Mouse (Mus musculus) heart, adult 2 months (tissue): ENCODE data around the gene Gdpgp1.

ENCODE experiments used
- CTCF ChIP-seq: fragments of 200-600 bp; IDR thresholded peaks from 2 replicates; pipeline ENCODE4 v1.8.1; 2022; ENCODE audit warnings: antibody characterized with exemption, mild to moderate bottlenecking, moderate library complexity
- POLR2A ChIP-seq: fragments of 200-500 bp; IDR thresholded peaks from 2 replicates; pipeline ENCODE4 v1.6.1; 2011; ENCODE audit warnings: mild to moderate bottlenecking, low read depth, low read length, control low read depth; ENCODE audit not compliant: insufficient read depth

DNA sequence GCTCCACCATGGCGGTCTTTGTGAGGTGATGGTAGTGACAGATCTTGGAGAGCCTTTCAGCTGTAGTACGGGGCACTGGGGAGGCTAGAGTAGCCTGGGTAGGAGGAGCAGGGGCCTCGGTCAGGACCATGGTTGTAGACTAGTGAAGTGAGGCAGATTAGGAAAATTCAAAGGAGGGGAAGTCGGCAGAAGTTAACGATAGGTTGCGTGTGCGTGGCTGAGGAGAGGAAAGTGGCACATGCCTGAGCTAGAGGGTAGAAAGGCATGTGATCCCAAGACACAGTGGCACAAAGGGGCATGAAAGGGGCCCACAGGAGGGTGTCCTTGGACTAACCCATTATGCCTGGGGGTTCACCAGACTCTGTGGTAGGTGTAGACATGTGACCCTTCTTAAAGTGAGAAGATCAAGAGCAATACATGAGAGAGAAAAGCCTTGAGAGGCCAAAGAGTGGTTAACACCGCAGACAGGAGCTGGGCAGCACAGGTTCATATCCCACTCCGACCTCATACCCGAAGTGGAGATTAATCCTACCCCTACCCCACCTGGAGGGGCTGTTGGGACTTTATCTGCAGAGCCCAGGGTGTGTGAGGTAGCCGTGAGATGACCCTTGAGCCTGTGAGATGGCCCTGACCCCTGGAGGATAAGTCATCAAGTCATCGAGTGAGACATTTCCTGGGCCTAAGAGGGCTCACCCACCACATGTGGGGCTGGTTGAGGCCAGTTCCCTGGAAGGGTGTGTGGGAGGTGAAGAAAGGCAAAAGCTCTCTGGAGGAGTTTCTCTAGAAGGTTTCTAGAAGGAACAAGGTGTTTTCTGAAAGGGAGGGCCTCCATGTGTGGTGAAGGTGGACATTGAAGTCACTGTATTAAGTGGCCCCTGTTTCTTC is 26.7 kb upstream of the Gdpgp1 start:
- TF ChIP-seq POLR2A: no peak
- no peak for TF ChIP-seq CTCF
